Mouse (Mus musculus) CD8-positive naive resting alpha-beta T cell, adult 2 months (primary cell): ENCODE data around the gene Nupl1.

Source experiments
- DNase-seq, 2 experiments: peaks; one replicate each; pipeline ENCODE4 v3.0.0; 2022; ENCODE audit warnings: low read depth in 2 of 2, low spot score in 2 of 2

Nupl1 gene

GRCm38 (mm10) chr14:60251281-60252003 lies at the start of gene Nupl1, which contains the start of gene Gm49336:
TSS of gene Nupl1 (minus strand) at chr14:60251431.
TSS of gene Gm49336 (minus strand) at chr14:60251507.
- peak; percentile 97 to 98 for DNase-seq

GRCm38 (mm10) chr14:60301024-60301423 lies 49.8 kb upstream of the Nupl1 start:
- no peak for DNase-seq

GRCm38 (mm10) chr14:60300224-60300991 lies 49.2 kb upstream of the Nupl1 start:
- DNase-seq: no peak

- no peak for DNase-seq
Observed at GRCm38 (mm10) chr14:60295531-60295930, 44.3 kb upstream of the Nupl1 start.

- no peak for DNase-seq
Observed at GRCm38 (mm10) chr14:60290363-60290762, 39.1 kb upstream of the Nupl1 start.

GRCm38 (mm10) chr14:60286194-60286863 lies 35.1 kb upstream of the Nupl1 start:
- DNase-seq: no peak

GRCm38 (mm10) chr14:60275301-60276276 lies 24.4 kb upstream of the Nupl1 start:
- no peak for DNase-seq

GRCm38 (mm10) chr14:60273346-60273745 lies 22.1 kb upstream of the Nupl1 start:
- no peak for DNase-seq

- peak; percentile 38 to 53 for DNase-seq
Observed at GRCm38 (mm10) chr14:60269333-60269732, 18.1 kb upstream of the Nupl1 start.

GRCm38 (mm10) chr14:60264990-60265876 lies 14.0 kb upstream of the Nupl1 start, which contains the start of gene Mtmr6:
TSS of gene Mtmr6 (plus strand) at chr14:60265228.
- peak; percentile 91 to 94 for DNase-seq

GRCm38 (mm10) chr14:60262316-60262715 lies 11.1 kb upstream of the Nupl1 start:
- DNase-seq: no peak

- DNase-seq: no peak
Observed at GRCm38 (mm10) chr14:60257851-60258250, 6.6 kb upstream of the Nupl1 start.

GRCm38 (mm10) chr14:60257101-60257500 lies 5.9 kb upstream of the Nupl1 start:
- DNase-seq: no peak

GRCm38 (mm10) chr14:60256356-60256755 lies 5.1 kb upstream of the Nupl1 start:
- DNase-seq: no peak

GRCm38 (mm10) chr14:60254774-60255173 lies 3.5 kb upstream of the Nupl1 start:
- DNase-seq: no peak

- DNase-seq: no peak
Observed at GRCm38 (mm10) chr14:60253466-60253865, 2.2 kb upstream of the Nupl1 start.

- DNase-seq: no peak
Observed at GRCm38 (mm10) chr14:60252004-60253000, 1.1 kb upstream of the Nupl1 start.

GRCm38 (mm10) chr14:60250879-60251278 lies 352 bp downstream of the Nupl1 start:
- DNase-seq: no peak
